Mouse (Mus musculus): ENCODE measurements around the gene Nfatc4. TPM values are rescaled to one million over a fixed set of nuclear protein-coding genes. Genes with fewer than 3 reads are reported as not detected.

The Nfatc4 gene
- polyA plus RNA-seq, 1 experiment from 2014 or later: 6.7 TPM

- Histone ChIP-seq H3K4me1 (ENCODE audit: control insufficient read depth, insufficient read depth, low read length) (peaks cover 5% of the 10 kb centered on the region; the same call in 1 of the 2 replicates), H3K27me3 (ENCODE audit: control insufficient read depth, insufficient read depth, low read depth, low read length) (peaks cover 61% of the 10 kb centered on the region), H3K9me3 (replicated peaks; ENCODE audit: control insufficient read depth, low read length, poor library complexity, severe bottlenecking) (no peaks in the 10 kb centered on the region), H3K27ac (ENCODE audit: low read length) (no peak overlapping the region), H3K4me2 (ENCODE audit: low read length) (peak overlapping the region; percentile 25), H3K36me3 (ENCODE audit: control insufficient read depth, insufficient read depth, low read length) (no peaks in the 10 kb centered on the region), H3K9ac (ENCODE audit: low read depth, low read length) (no peak overlapping the region), H3K4me3 (ENCODE audit: low read depth, low read length) (peak overlapping the region; percentile 14)
- under 1% methylated on average over 31 of the region's 31 CpGs for WGBS
- no peak for ATAC-seq
Observed at GRCm38 (mm10) chr14:55783171-55783957, 39.6 kb upstream of the Nfatc4 start.

GRCm38 (mm10) chr14:55783958-55784235 is 39.0 kb upstream of the Nfatc4 start, which contains the start of gene Adcy4:
Gene Adcy4, minus strand, starts transcription at chr14:55784095.
- H3K4me3 ChIP-seq (ENCODE audit: low read depth, low read length): peak within 1 kb of the TSS; percentile 14
- H3K9me3 ChIP-seq (replicated peaks; ENCODE audit: control insufficient read depth, low read length, poor library complexity, severe bottlenecking): no peaks in the 10 kb centered on the region
- no peaks in the 10 kb centered on the region for H3K36me3 ChIP-seq (ENCODE audit: control insufficient read depth, insufficient read depth, low read length)
- peaks cover 66% of the 10 kb centered on the region for H3K27me3 ChIP-seq (ENCODE audit: control insufficient read depth, insufficient read depth, low read depth, low read length)
- H3K9ac ChIP-seq (ENCODE audit: low read depth, low read length): no peak within 1 kb of the TSS
- H3K4me1 ChIP-seq (ENCODE audit: control insufficient read depth, insufficient read depth, low read length): peaks cover 5% of the 10 kb centered on the region; the same call in 1 of the 2 replicates
- no peak for ATAC-seq
- peak within 1 kb of the TSS; percentile 25 for H3K4me2 ChIP-seq (ENCODE audit: low read length)
- no peak within 1 kb of the TSS for H3K27ac ChIP-seq (ENCODE audit: low read length)
- 5% methylated on average over 13 of the region's 13 CpGs for WGBS

DNA sequence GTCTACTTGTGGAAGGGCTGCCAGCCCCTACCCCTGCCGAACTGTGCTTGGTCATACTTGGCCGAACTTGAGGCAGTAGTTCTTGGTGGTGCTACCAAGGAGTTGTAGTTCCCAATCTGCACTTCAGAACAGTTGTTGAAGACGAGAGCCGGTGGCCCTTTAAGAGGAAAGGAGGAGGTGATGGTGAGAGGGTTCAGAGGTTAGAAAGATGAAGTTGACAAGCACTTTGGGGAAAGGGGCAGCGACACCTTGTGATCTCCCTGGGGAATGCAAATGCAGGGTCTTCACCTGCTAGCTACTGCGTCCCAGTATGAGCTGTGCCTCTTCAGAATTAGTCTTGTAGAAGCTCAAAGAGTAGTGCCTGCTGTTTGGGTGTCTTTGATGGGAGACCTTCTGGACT is 37.7 kb upstream of the Nfatc4 start:
- Histone ChIP-seq H3K4me1 (ENCODE audit: control insufficient read depth, insufficient read depth, low read length) (peaks cover 5% of the 10 kb centered on the region; the same call in 1 of the 2 replicates), H3K9ac (ENCODE audit: low read depth, low read length) (no peak overlapping the region), H3K4me2 (ENCODE audit: low read length) (no peak overlapping the region), H3K4me3 (ENCODE audit: low read depth, low read length) (no peak overlapping the region), H3K36me3 (ENCODE audit: control insufficient read depth, insufficient read depth, low read length) (no peaks in the 10 kb centered on the region), H3K27ac (ENCODE audit: low read length) (no peak overlapping the region), H3K9me3 (replicated peaks; ENCODE audit: control insufficient read depth, low read length, poor library complexity, severe bottlenecking) (no peaks in the 10 kb centered on the region), H3K27me3 (ENCODE audit: control insufficient read depth, insufficient read depth, low read depth, low read length) (peaks cover 78% of the 10 kb centered on the region)
- 23% methylated on average over 6 of the region's 6 CpGs for WGBS
- ATAC-seq: no peak

DNA sequence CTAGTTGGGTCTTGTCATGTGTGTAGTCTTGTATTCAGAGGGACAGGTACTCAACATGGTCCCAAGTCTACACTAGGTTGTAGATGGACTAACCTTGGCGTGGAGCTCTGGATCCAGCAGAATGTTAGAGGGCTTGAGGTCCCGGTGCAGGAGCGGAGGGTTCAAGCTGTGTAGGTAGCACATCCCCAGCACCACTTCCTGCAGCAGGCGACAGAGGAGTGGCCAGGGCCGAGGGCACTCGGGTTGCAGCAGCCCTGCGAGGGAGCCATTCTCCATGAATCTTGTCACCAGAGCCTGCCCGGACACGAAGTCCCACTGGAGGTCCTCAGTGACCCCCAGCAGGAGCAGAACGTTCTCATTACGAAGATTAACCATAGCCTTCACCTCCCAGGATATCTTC is 35.2 kb upstream of the Nfatc4 start:
- H3K4me3 ChIP-seq (ENCODE audit: low read depth, low read length): no peak overlapping the region
- no peaks in the 10 kb centered on the region for H3K36me3 ChIP-seq (ENCODE audit: control insufficient read depth, insufficient read depth, low read length)
- peaks cover 66% of the 10 kb centered on the region for H3K27me3 ChIP-seq (ENCODE audit: control insufficient read depth, insufficient read depth, low read depth, low read length)
- no peaks in the 10 kb centered on the region for H3K9me3 ChIP-seq (replicated peaks; ENCODE audit: control insufficient read depth, low read length, poor library complexity, severe bottlenecking)
- no peak overlapping the region for H3K9ac ChIP-seq (ENCODE audit: low read depth, low read length)
- H3K4me2 ChIP-seq (ENCODE audit: low read length): no peak overlapping the region
- no peak overlapping the region for H3K27ac ChIP-seq (ENCODE audit: low read length)
- no peak for ATAC-seq
- peaks cover 5% of the 10 kb centered on the region; the same call in 1 of the 2 replicates for H3K4me1 ChIP-seq (ENCODE audit: control insufficient read depth, insufficient read depth, low read length)
- 39% methylated on average over 11 of the region's 11 CpGs for WGBS

DNA sequence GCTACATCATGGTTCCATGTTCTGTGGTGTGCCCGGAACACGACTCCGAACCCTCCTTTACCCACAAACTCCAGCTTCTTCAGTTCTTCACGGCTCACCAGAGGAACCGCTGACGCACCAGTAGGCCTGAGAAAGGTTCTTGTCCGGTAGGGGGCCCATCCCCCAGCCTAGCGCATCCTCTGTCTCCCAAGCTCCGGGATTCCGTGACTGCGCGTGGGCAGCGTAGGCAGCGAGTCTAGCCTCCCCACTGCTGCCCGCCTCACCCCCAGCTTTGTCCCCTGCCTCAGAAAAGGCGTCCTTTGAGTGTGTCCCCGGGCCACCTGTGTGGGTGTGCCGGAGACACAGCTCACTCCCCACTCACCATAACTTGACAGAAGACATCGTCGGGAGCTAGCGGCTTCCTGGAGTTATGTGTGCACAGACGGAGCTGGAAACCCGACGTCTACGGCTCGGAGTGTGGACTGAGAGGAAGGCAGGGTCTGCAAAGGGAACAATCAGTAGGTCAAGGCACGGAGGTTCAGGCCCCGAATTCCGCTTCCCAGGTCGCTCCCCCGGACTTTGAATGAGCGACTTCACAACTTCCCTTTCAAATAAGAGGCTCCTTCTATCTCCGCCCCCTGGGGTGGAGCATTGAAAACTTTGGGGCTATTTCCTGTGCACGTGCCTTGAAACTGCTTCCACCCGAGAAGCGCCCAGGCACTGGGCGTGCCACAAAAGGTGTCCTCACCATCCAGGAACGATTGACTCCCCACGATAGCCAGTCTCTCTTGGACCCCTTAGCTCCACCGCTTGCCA is 34.5 kb upstream of the Nfatc4 start, which contains the start of gene Ripk3:
Gene Ripk3 (minus strand): TSS at position 610 of the 795 bp plus-strand sequence.
- Histone ChIP-seq H3K4me3 (ENCODE audit: low read depth, low read length) (peak within 1 kb of the TSS; percentile 15), H3K36me3 (ENCODE audit: control insufficient read depth, insufficient read depth, low read length) (no peaks in the 10 kb centered on the region), H3K4me2 (ENCODE audit: low read length) (peak within 1 kb of the TSS; percentile 44), H3K9me3 (replicated peaks; ENCODE audit: control insufficient read depth, low read length, poor library complexity, severe bottlenecking) (no peaks in the 10 kb centered on the region), H3K27me3 (ENCODE audit: control insufficient read depth, insufficient read depth, low read depth, low read length) (peaks cover 65% of the 10 kb centered on the region), H3K4me1 (ENCODE audit: control insufficient read depth, insufficient read depth, low read length) (peaks cover 5% of the 10 kb centered on the region; the same call in 1 of the 2 replicates), H3K27ac (ENCODE audit: low read length) (no peak within 1 kb of the TSS), H3K9ac (ENCODE audit: low read depth, low read length) (0 out of 2 replicates have a peak within 1 kb of the TSS, but pooled peaks have one; percentile 8)
- WGBS: 6% methylated on average over 40 of the region's 40 CpGs
- no peak for ATAC-seq

GRCm38 (mm10) chr14:55793461-55793860 is 29.5 kb upstream of the Nfatc4 start:
- no peaks in the 10 kb centered on the region for H3K9me3 ChIP-seq (replicated peaks; ENCODE audit: control insufficient read depth, low read length, poor library complexity, severe bottlenecking)
- no peak overlapping the region for H3K4me3 ChIP-seq (ENCODE audit: low read depth, low read length)
- no peak overlapping the region for H3K4me2 ChIP-seq (ENCODE audit: low read length)
- no peak overlapping the region for H3K27ac ChIP-seq (ENCODE audit: low read length)
- ATAC-seq: no peak
- WGBS: 70% methylated on average over 2 of the region's 2 CpGs
- peaks cover 18% of the 10 kb centered on the region for H3K27me3 ChIP-seq (ENCODE audit: control insufficient read depth, insufficient read depth, low read depth, low read length)
- H3K4me1 ChIP-seq (ENCODE audit: control insufficient read depth, insufficient read depth, low read length): no peaks in the 10 kb centered on the region
- no peak overlapping the region for H3K9ac ChIP-seq (ENCODE audit: low read depth, low read length)
- H3K36me3 ChIP-seq (ENCODE audit: control insufficient read depth, insufficient read depth, low read length): no peaks in the 10 kb centered on the region

- no peaks in the 10 kb centered on the region for H3K9me3 ChIP-seq (replicated peaks; ENCODE audit: control insufficient read depth, low read length, poor library complexity, severe bottlenecking)
- H3K4me2 ChIP-seq (ENCODE audit: low read length): no peak overlapping the region
- no peaks in the 10 kb centered on the region for H3K4me1 ChIP-seq (ENCODE audit: control insufficient read depth, insufficient read depth, low read length)
- peaks cover 13% of the 10 kb centered on the region for H3K27me3 ChIP-seq (ENCODE audit: control insufficient read depth, insufficient read depth, low read depth, low read length)
- H3K27ac ChIP-seq (ENCODE audit: low read length): no peak overlapping the region
- no peak for ATAC-seq
- no peaks in the 10 kb centered on the region for H3K36me3 ChIP-seq (ENCODE audit: control insufficient read depth, insufficient read depth, low read length)
- 75% methylated on average over 2 of the region's 2 CpGs for WGBS
- H3K9ac ChIP-seq (ENCODE audit: low read depth, low read length): no peak overlapping the region
- no peak overlapping the region for H3K4me3 ChIP-seq (ENCODE audit: low read depth, low read length)
Observed at GRCm38 (mm10) chr14:55793946-55794345, 29.0 kb upstream of the Nfatc4 start.

GRCm38 (mm10) chr14:55795380-55796163 is 27.4 kb upstream of the Nfatc4 start:
- no peak for ATAC-seq

More at GRCm38 (mm10) chr14:55795380-55796163, 27.4 kb upstream of the Nfatc4 start:
- no peak overlapping the region for H3K9ac ChIP-seq (ENCODE audit: low read depth, low read length)
- H3K4me1 ChIP-seq (ENCODE audit: control insufficient read depth, insufficient read depth, low read length): no peaks in the 10 kb centered on the region
- H3K4me2 ChIP-seq (ENCODE audit: low read length): no peak overlapping the region
- 87% methylated on average over 15 of the region's 15 CpGs for WGBS
- no peak overlapping the region for H3K4me3 ChIP-seq (ENCODE audit: low read depth, low read length)
- no peak overlapping the region for H3K27ac ChIP-seq (ENCODE audit: low read length)
- no peaks in the 10 kb centered on the region for H3K9me3 ChIP-seq (replicated peaks; ENCODE audit: control insufficient read depth, low read length, poor library complexity, severe bottlenecking)
- no peaks in the 10 kb centered on the region for H3K27me3 ChIP-seq (ENCODE audit: control insufficient read depth, insufficient read depth, low read depth, low read length)
- H3K36me3 ChIP-seq (ENCODE audit: control insufficient read depth, insufficient read depth, low read length): no peaks in the 10 kb centered on the region

Data from midbrain, embryonic 16.5 days (tissue).